Mouse (Mus musculus): ENCODE measurements around the gene Glrb. TPM values are rescaled to one million over a fixed set of nuclear protein-coding genes. Genes with fewer than 3 reads are reported as not detected.

Glrb gene
- total and polyA plus RNA-seq, 2 experiments from 2014 or later, result 56.9 to 79.4 TPM

GRCm38 (mm10) chr3:80837583-80837982 is 75.9 kb downstream of the Glrb start:
- Histone ChIP-seq H3K27me3 (ENCODE audit: insufficient read depth, low read length) (no peaks in the 10 kb centered on the region), H3K9me3 (ENCODE audit: low read length) (no peaks in the 10 kb centered on the region), H3K4me2 (ENCODE audit: low read depth) (no peak overlapping the region), H3K4me3 (ENCODE audit: low read depth, low read length) (no peak overlapping the region), H3K36me3 (ENCODE audit: insufficient read depth) (no peaks in the 10 kb centered on the region), H3K4me1 (ENCODE audit: insufficient read depth) (no peaks in the 10 kb centered on the region), H3K9ac (no peak overlapping the region), H3K27ac (ENCODE audit: low read depth, low read length) (no peak overlapping the region)
- WGBS, result 40% methylated on average over 3 of the region's 3 CpGs
- DNase-seq (no peak), ATAC-seq (no peak)
- TF ChIP-seq CTCF (IDR thresholded peaks at IDR 0.05; ENCODE audit: low read depth), result no peak

- Histone ChIP-seq H3K4me2 (ENCODE audit: low read depth) (no peak overlapping the region), H3K27me3 (ENCODE audit: insufficient read depth, low read length) (no peaks in the 10 kb centered on the region), H3K4me3 (ENCODE audit: low read depth, low read length) (no peak overlapping the region), H3K4me1 (ENCODE audit: insufficient read depth) (no peaks in the 10 kb centered on the region), H3K36me3 (ENCODE audit: insufficient read depth) (no peaks in the 10 kb centered on the region), H3K27ac (ENCODE audit: low read depth, low read length) (no peak overlapping the region), H3K9me3 (ENCODE audit: low read length) (no peaks in the 10 kb centered on the region), H3K9ac (no peak overlapping the region)
- WGBS, result 98% methylated on average over 1 of the region's 1 CpGs
- ATAC-seq, result no peak
- TF ChIP-seq CTCF (IDR thresholded peaks at IDR 0.05; ENCODE audit: low read depth), result no peak
- DNase-seq, result no peak
Observed at GRCm38 (mm10) chr3:80823975-80824374, 89.5 kb downstream of the Glrb start.

- Histone ChIP-seq H3K4me1 (ENCODE audit: insufficient read depth) (no peaks in the 10 kb centered on the region), H3K36me3 (ENCODE audit: insufficient read depth) (no peaks in the 10 kb centered on the region), H3K4me2 (ENCODE audit: low read depth) (no peak overlapping the region), H3K9me3 (ENCODE audit: low read length) (no peaks in the 10 kb centered on the region), H3K4me3 (ENCODE audit: low read depth, low read length) (no peak overlapping the region), H3K27ac (ENCODE audit: low read depth, low read length) (no peak overlapping the region), H3K9ac (no peak overlapping the region), H3K27me3 (ENCODE audit: insufficient read depth, low read length) (no peaks in the 10 kb centered on the region)
- ATAC-seq, result no peak
- no peak for TF ChIP-seq CTCF (IDR thresholded peaks at IDR 0.05; ENCODE audit: low read depth)
- 93% methylated on average over 1 of the region's 1 CpGs for WGBS
- no peak for DNase-seq
Observed at GRCm38 (mm10) chr3:80818619-80819018, 94.8 kb downstream of the Glrb start.

- no peak for DNase-seq
- Histone ChIP-seq H3K27ac (ENCODE audit: low read depth, low read length) (no peak overlapping the region), H3K9me3 (ENCODE audit: low read length) (no peaks in the 10 kb centered on the region), H3K9ac (no peak overlapping the region), H3K4me3 (ENCODE audit: low read depth, low read length) (no peak overlapping the region), H3K4me1 (ENCODE audit: insufficient read depth) (no peaks in the 10 kb centered on the region), H3K36me3 (ENCODE audit: insufficient read depth) (no peaks in the 10 kb centered on the region), H3K27me3 (ENCODE audit: insufficient read depth, low read length) (no peaks in the 10 kb centered on the region), H3K4me2 (ENCODE audit: low read depth) (no peak overlapping the region)
- no peak for ATAC-seq
- TF ChIP-seq CTCF (IDR thresholded peaks at IDR 0.05; ENCODE audit: low read depth), result no peak
Observed at GRCm38 (mm10) chr3:80813734-80814133, 99.7 kb downstream of the Glrb start.

- ATAC-seq (no peak), DNase-seq (no peak)
- H3K27ac ChIP-seq (ENCODE audit: low read depth, low read length), result no peak overlapping the region
- 87% methylated on average over 3 of the region's 3 CpGs for WGBS
- H3K9ac ChIP-seq, result no peak overlapping the region
- H3K9me3 ChIP-seq (ENCODE audit: low read length), result no peaks in the 10 kb centered on the region
- H3K4me2 ChIP-seq (ENCODE audit: low read depth), result no peak overlapping the region
- H3K36me3 ChIP-seq (ENCODE audit: insufficient read depth), result no peaks in the 10 kb centered on the region
- no peak overlapping the region for H3K4me3 ChIP-seq (ENCODE audit: low read depth, low read length)
- TF ChIP-seq CTCF (IDR thresholded peaks at IDR 0.05; ENCODE audit: low read depth), result no peak
- no peaks in the 10 kb centered on the region for H3K4me1 ChIP-seq (ENCODE audit: insufficient read depth)
- no peaks in the 10 kb centered on the region for H3K27me3 ChIP-seq (ENCODE audit: insufficient read depth, low read length)
Observed at GRCm38 (mm10) chr3:80812237-80812636, 101.2 kb downstream of the Glrb start.

GRCm38 (mm10) chr3:80805327-80805726 is 108.1 kb downstream of the Glrb start:
- Histone ChIP-seq H3K36me3 (ENCODE audit: insufficient read depth) (no peaks in the 10 kb centered on the region), H3K9me3 (ENCODE audit: low read length) (no peaks in the 10 kb centered on the region), H3K4me3 (ENCODE audit: low read depth, low read length) (no peak overlapping the region), H3K4me2 (ENCODE audit: low read depth) (no peak overlapping the region), H3K27ac (ENCODE audit: low read depth, low read length) (no peak overlapping the region), H3K27me3 (ENCODE audit: insufficient read depth, low read length) (no peaks in the 10 kb centered on the region), H3K4me1 (ENCODE audit: insufficient read depth) (peaks cover 3% of the 10 kb centered on the region; the same call in 1 of the 2 replicates), H3K9ac (no peak overlapping the region)
- peak; percentile 60 for TF ChIP-seq CTCF (IDR thresholded peaks at IDR 0.05; ENCODE audit: low read depth)
- ATAC-seq (no peak), DNase-seq (peak; percentile 69)
- 4% methylated on average over 1 of the region's 1 CpGs for WGBS

- H3K27ac ChIP-seq (ENCODE audit: low read depth, low read length), result peak overlapping the region; percentile 95
- H3K27me3 ChIP-seq (ENCODE audit: insufficient read depth, low read length), result no peaks in the 10 kb centered on the region
- no peak for ATAC-seq
- TF ChIP-seq CTCF (IDR thresholded peaks at IDR 0.05; ENCODE audit: low read depth), result no peak
- WGBS, result 24% methylated on average over 1 of the region's 1 CpGs
- no peaks in the 10 kb centered on the region for H3K9me3 ChIP-seq (ENCODE audit: low read length)
- H3K4me3 ChIP-seq (ENCODE audit: low read depth, low read length), result peak overlapping the region; percentile 73; the same call in 1 of the 2 replicates
- no peak for DNase-seq
- H3K4me1 ChIP-seq (ENCODE audit: insufficient read depth), result peaks cover 3% of the 10 kb centered on the region; the same call in 1 of the 2 replicates
- H3K4me2 ChIP-seq (ENCODE audit: low read depth), result peak overlapping the region; percentile 63
- H3K9ac ChIP-seq, result peak overlapping the region; percentile 87
- no peaks in the 10 kb centered on the region for H3K36me3 ChIP-seq (ENCODE audit: insufficient read depth)
Observed at GRCm38 (mm10) chr3:80803811-80804210, 109.6 kb downstream of the Glrb start.
